Mouse (Mus musculus) inflammation-experienced regulatory T-cells, adult 6 months (primary cell): Measurements from ENCODE around the gene Cct2. TPM values are rescaled to one million over a fixed set of nuclear protein-coding genes. Genes with fewer than 3 reads are reported as not detected.

Experiments
- polyA plus RNA-seq, 3 experiments: library from polyadenylated mRNA; unstranded; fragments of 100-300 nt; shearing (Covaris generic); gene quantifications; one replicate each; pipeline ENCODE4 v1.2.1; 2017

Gene Cct2
- polyA plus RNA-seq, 3 experiments from 2014 or later = 184 to 248 (median 228) TPM

Other genes with a start within 250 kb of the Cct2 start
- not detected for gene Myrfl, start 166.9 kb downstream of the Cct2 start, polyA plus RNA-seq
- 10 to 100 TPM in 1 of 3 experiments, 1 to 10 TPM in 2; 5.6 to 12.7 (median 8.7) TPM for gene Rab3ip, start 113.0 kb downstream of the Cct2 start, polyA plus RNA-seq
- not detected for gene Gm10271, start 91.2 kb downstream of the Cct2 start, polyA plus RNA-seq
- not detected for gene Best3, start 77.5 kb downstream of the Cct2 start, polyA plus RNA-seq
- not detected for gene Lrrc10, start 18.5 kb downstream of the Cct2 start, polyA plus RNA-seq
- gene Frs2, start 84.7 kb upstream of the Cct2 start, polyA plus RNA-seq = 10 to 100 TPM in 1 of 3 experiments, 1 to 10 TPM in 2; 7.4 to 11.6 (median 9.1) TPM
- 10 to 100 TPM; 22.8 to 31.7 (median 25.0) TPM for gene Yeats4, start 160.7 kb upstream of the Cct2 start, polyA plus RNA-seq
- gene 9530003J23Rik, start 174.9 kb upstream of the Cct2 start, polyA plus RNA-seq = not detected
- gene Lyz2, start 218.5 kb upstream of the Cct2 start, polyA plus RNA-seq = 10 to 100 TPM in 1 of 3 experiments, 1 to 10 TPM in 2; 1.0 to 40.1 (median 5.3) TPM
- 1 to 10 TPM in 1 of 3 experiments, under 1 TPM in 1, not detected in 1; 0.49 to 1.0 TPM for gene Lyz1, start 229.1 kb upstream of the Cct2 start, polyA plus RNA-seq